Mouse (Mus musculus) C3H10T1/2 (cell line): ENCODE measurements around the gene Klhl31. TPM values are rescaled to one million over a fixed set of nuclear protein-coding genes. Genes with fewer than 3 reads are reported as not detected.

Experiments
- polyA plus RNA-seq, 2 experiments: library from polyadenylated mRNA; unstranded; fragments of >200 nt; fragmentation: generic; extraction: Trizol; gene quantifications; one replicate each; pipeline ENCODE4 v1.2.1; 2012; ENCODE audit warnings: missing spikeins in 2 of 2

The Klhl31 gene
- not detected for polyA plus RNA-seq

GRCm38 (mm10) chr9:77636450-77636951 lies at the start of gene Klhl31:
TSS of gene Klhl31 (plus strand) at chr9:77636500.

Other genes starting within 250 kb of the Klhl31 start
- 1 to 10 TPM in 1 of 2 experiments, under 1 TPM in 1; 0.78 to 4.2 TPM for gene Lrrc1, start 91.6 kb upstream of the Klhl31 start, polyA plus RNA-seq
- 1 to 10 TPM; 1.0 to 4.0 TPM for gene Gclc, start 118.0 kb downstream of the Klhl31 start, polyA plus RNA-seq